10 mouse cellular contexts compared by ENCODE assay signal in the genomic region with DNA sequence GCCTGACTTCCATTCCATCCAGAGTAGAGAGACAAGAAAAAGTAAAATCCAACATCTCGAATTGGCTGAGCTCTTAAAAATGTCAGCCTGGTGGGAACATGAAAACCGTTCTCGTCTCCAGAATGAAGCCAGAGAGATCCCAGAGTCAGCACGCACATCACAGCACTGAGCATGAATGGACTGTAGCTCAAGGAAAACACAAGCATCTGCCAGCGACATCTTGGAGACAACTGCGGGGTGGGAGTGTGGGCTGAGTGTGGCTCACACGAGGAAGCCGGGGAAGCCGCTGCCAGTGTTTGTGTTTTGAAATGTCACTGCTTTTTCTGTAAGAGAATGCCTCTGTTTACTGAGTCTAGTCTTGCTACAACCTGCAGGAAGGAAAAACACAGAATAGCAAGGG. TPM values are rescaled to one million over a fixed set of nuclear protein-coding genes. Genes with fewer than 3 reads are reported as not detected.
DNase-seq lines count a peak whose midpoint lies in the region; ATAC-seq and TF ChIP-seq lines count a peak whose summit lies in the region.
"Had no signal": no experiment of that assay in that cellular context is flagged by ENCODE, and none has a peak within 500 bp of the region (broad histone marks: within the 10 kb centered on the region; RNA-seq: fewer than 3 reads in every experiment).

No protein-coding gene starts in this region.

- H3K27ac ChIP-seq in intestine, embryonic 14.5 days (ENCODE audit: low read depth) = peak overlapping the region; percentile 79
- no peak overlapping the region for H3K27ac ChIP-seq in intestine, postnatal 0 days (ENCODE audit: low read depth, low read length)
- H3K27ac ChIP-seq in intestine, embryonic 16.5 days (ENCODE audit: low read length) = peak overlapping the region; percentile 77; the same call in 1 of the 2 replicates

- TF ChIP-seq CTCF in intestine, postnatal 0 days (IDR thresholded peaks at IDR 0.05; ENCODE audit: low read depth) = no peak

- H3K27me3 ChIP-seq in intestine, embryonic 14.5 days (replicated peaks; ENCODE audit: control insufficient read depth, insufficient read depth, low read length) = no peaks in the 10 kb centered on the region
- H3K27me3 ChIP-seq in intestine, postnatal 0 days (replicated peaks; ENCODE audit: control insufficient read depth, insufficient read depth, low read length) = no peaks in the 10 kb centered on the region
- no peaks in the 10 kb centered on the region for H3K27me3 ChIP-seq in intestine, embryonic 16.5 days (replicated peaks; ENCODE audit: control insufficient read depth, insufficient read depth, low read length)

- no peak overlapping the region for H3K9ac ChIP-seq in intestine, embryonic 14.5 days (ENCODE audit: low read length)
- H3K9ac ChIP-seq in intestine, postnatal 0 days (ENCODE audit: low read depth, low read length) = no peak overlapping the region
- no peak overlapping the region for H3K9ac ChIP-seq in intestine, embryonic 16.5 days (ENCODE audit: low read depth, low read length)

- H3K36me3 ChIP-seq in intestine, embryonic 14.5 days (ENCODE audit: control insufficient read depth, insufficient read depth, low read length) = no peaks in the 10 kb centered on the region
- no peaks in the 10 kb centered on the region for H3K36me3 ChIP-seq in intestine, postnatal 0 days (ENCODE audit: control insufficient read depth, insufficient read depth)
- H3K36me3 ChIP-seq in intestine, embryonic 16.5 days (ENCODE audit: control insufficient read depth, insufficient read depth, low read length) = no peaks in the 10 kb centered on the region

- H3K9me3 ChIP-seq in intestine, embryonic 14.5 days (ENCODE audit: control insufficient read depth, low read length) = no peaks in the 10 kb centered on the region
- no peaks in the 10 kb centered on the region for H3K9me3 ChIP-seq in intestine, postnatal 0 days (ENCODE audit: control insufficient read depth)
- H3K9me3 ChIP-seq in intestine, embryonic 16.5 days (ENCODE audit: control insufficient read depth, low read length) = no peaks in the 10 kb centered on the region

- peaks cover 47% of the 10 kb centered on the region for H3K4me1 ChIP-seq in intestine, embryonic 14.5 days (replicated peaks; ENCODE audit: control insufficient read depth, insufficient read depth, low read length)
- H3K4me1 ChIP-seq in intestine, postnatal 0 days (replicated peaks; ENCODE audit: control insufficient read depth, insufficient read depth, low read length) = peaks cover 7% of the 10 kb centered on the region
- peaks cover 44% of the 10 kb centered on the region for H3K4me1 ChIP-seq in intestine, embryonic 16.5 days (ENCODE audit: control insufficient read depth, insufficient read depth, low read length)

- ATAC-seq in intestine, embryonic 14.5 days (replicated peaks; ENCODE audit: low FRiP score, low TSS enrichment, low read depth) = no peak
- ATAC-seq in intestine, postnatal 0 days = no peak
- no peak for ATAC-seq in intestine, embryonic 16.5 days

- 50% methylated on average over 9 of the region's 9 CpGs for WGBS in intestine, embryonic 14.5 days
- WGBS in intestine, postnatal 0 days = 35% methylated on average over 9 of the region's 9 CpGs
- WGBS in intestine, embryonic 16.5 days = 43% methylated on average over 9 of the region's 9 CpGs

- no peak overlapping the region for H3K4me3 ChIP-seq in intestine, embryonic 14.5 days (ENCODE audit: low read depth, low read length)
- no peak overlapping the region for H3K4me3 ChIP-seq in intestine, postnatal 0 days (ENCODE audit: low read depth, low read length)
- H3K4me3 ChIP-seq in intestine, embryonic 16.5 days (ENCODE audit: low read length) = no peak overlapping the region

- DNase-seq in intestine, embryonic 14.5 days (ENCODE audit: low spot score) = no peak
- DNase-seq in fibroblast of lung, adult 2 months (ENCODE audit: low read depth) = peak; percentile 49
- peak; percentile 47 to 59 for DNase-seq in lung, postnatal 4 days
- no peak for DNase-seq in thymus, postnatal 0 days (ENCODE audit: low spot score)
- no peak for DNase-seq in B cell, adult 2 months
- DNase-seq in cerebellum, adult 9-11 months = no peak
- DNase-seq: adrenal gland, postnatal 25 days; heart, postnatal 10 days had no signal

- H3K4me2 ChIP-seq in intestine, embryonic 14.5 days (ENCODE audit: low read length) = no peak overlapping the region
- no peak overlapping the region for H3K4me2 ChIP-seq in intestine, postnatal 0 days (replicated peaks; ENCODE audit: low read depth)
- no peak overlapping the region for H3K4me2 ChIP-seq in intestine, embryonic 16.5 days (ENCODE audit: low read depth, low read length)

RNA-seq across cellular contexts. Expression of a gene that starts 32.7 kb away (rescaled TPM):
- 12.6 and 14.4 TPM in 2 replicates for polyA plus RNA-seq in intestine, embryonic 14.5 days (2014; fragmentation: Nextera tagmentation; extraction: Ambion mirVana)
- polyA plus RNA-seq in intestine, postnatal 0 days (2015; fragmentation: Nextera tagmentation; extraction: Ambion mirVana) = 4.2 and 4.4 TPM in 2 replicates
- 9.8 and 9.9 TPM in 2 replicates for polyA plus RNA-seq in intestine, embryonic 16.5 days (2015; fragmentation: Nextera tagmentation; extraction: Ambion mirVana)
- polyA plus RNA-seq in thymus, postnatal 0 days (2015; fragmentation: Nextera tagmentation; extraction: Ambion mirVana) = 25.1 and 25.5 TPM in 2 replicates

Comparison
In these comparisons a context has a peak if more than half of its experiments do, and no peak if none do; other contexts are left out.
1. DNase-seq: peak in fibroblast of lung, adult 2 months (single experiment) and lung, postnatal 4 days (2 of 2); none in intestine, embryonic 14.5 days (single experiment), thymus, postnatal 0 days (single experiment), B cell, adult 2 months (0 of 2) and cerebellum, adult 9-11 months (single experiment).